Mouse (Mus musculus): ENCODE measurements around the gene Prr5l.

Gene Prr5l

GRCm38 (mm10) chr2:101825226-101826120, 57.4 kb downstream of the Prr5l start:
- in situ Hi-C loops (cut with MboI; ENCODE audit: low sequenced_read_pairs), result no loop called here

DNA sequence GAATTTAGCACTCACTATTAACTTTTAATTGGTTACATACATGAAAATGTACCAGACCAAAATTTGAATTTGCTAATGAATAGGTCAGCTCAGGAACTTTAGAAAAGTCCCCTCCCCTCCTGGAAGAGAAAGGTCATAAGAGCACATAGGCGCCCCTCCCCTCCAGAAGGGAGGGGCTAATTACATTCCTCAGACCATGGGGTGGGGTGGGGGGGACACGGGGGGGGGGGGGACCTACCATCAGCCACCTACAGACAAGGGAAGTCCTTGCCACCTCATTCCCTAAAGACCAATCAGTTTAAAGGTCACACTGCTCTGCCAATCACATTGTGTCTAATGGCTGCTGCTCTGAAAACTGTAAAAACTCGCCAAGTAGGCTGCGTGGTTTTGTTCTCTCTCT, 59.0 kb downstream of the Prr5l start:
- in situ Hi-C loops (cut with MboI; ENCODE audit: low sequenced_read_pairs), result no loop called here

GRCm38 (mm10) chr2:101822785-101823184, 60.0 kb downstream of the Prr5l start:
- in situ Hi-C loops (cut with MboI; ENCODE audit: low sequenced_read_pairs), result no loop called here

GRCm38 (mm10) chr2:101820816-101821215, 62.0 kb downstream of the Prr5l start:
- in situ Hi-C loops (cut with MboI; ENCODE audit: low sequenced_read_pairs), result no loop called here

GRCm38 (mm10) chr2:101818986-101819764, 63.7 kb downstream of the Prr5l start:
- in situ Hi-C loops (cut with MboI; ENCODE audit: low sequenced_read_pairs), result no loop called here

- in situ Hi-C loops (cut with MboI; ENCODE audit: low sequenced_read_pairs), result no loop called here
Observed at GRCm38 (mm10) chr2:101816646-101817308, 66.0 kb downstream of the Prr5l start.

DNA sequence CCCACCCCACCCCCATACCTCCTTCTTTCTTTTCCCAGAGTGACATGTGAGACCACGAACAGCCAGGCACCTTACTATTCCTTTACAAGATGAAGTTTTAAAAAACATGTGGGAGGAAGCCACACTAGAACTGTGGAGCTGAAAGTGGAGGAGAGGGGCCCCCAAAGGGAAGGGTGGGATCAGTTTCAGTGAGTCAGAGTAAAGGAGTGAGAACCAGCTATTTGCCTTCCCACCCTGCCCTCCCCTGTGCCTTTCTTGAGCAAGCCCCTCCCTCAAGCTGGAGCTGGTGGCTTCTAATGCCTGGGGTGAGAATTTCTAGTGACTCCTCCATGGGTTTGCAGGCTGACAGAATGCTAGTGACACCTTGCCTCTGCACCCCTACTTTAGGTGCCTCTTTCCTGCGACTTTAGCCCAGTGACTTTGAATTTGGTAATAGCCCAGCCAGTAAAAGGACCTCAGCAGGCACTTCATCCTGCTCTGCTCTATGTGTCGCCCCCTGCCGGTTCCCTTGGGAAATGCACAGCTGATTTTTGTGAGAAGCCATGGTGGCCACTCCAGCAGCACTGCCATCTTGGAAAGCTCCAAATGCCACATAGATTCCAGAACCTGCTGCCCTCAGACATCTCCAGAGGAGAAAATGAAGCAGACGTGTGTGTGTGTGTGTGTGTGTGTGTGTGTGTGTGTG, 67.4 kb downstream of the Prr5l start:
- in situ Hi-C loops (cut with MboI; ENCODE audit: low sequenced_read_pairs), result no loop called here

- in situ Hi-C loops (cut with MboI; ENCODE audit: low sequenced_read_pairs), result no loop called here
Observed at GRCm38 (mm10) chr2:101814272-101814625, 68.6 kb downstream of the Prr5l start.

GRCm38 (mm10) chr2:101813581-101814271, 69.1 kb downstream of the Prr5l start:
- in situ Hi-C loops (cut with MboI; ENCODE audit: low sequenced_read_pairs), result no loop called here

- in situ Hi-C loops (cut with MboI; ENCODE audit: low sequenced_read_pairs), result no loop called here
Observed at GRCm38 (mm10) chr2:101811925-101812324, 70.9 kb downstream of the Prr5l start.

- in situ Hi-C loops (cut with MboI; ENCODE audit: low sequenced_read_pairs), result no loop called here
Observed at GRCm38 (mm10) chr2:101810774-101811173, 72.1 kb downstream of the Prr5l start.

GRCm38 (mm10) chr2:101809640-101810305, 73.1 kb downstream of the Prr5l start:
- in situ Hi-C loops (cut with MboI; ENCODE audit: low sequenced_read_pairs), result no loop called here

- in situ Hi-C loops (cut with MboI; ENCODE audit: low sequenced_read_pairs), result no loop called here
Observed at GRCm38 (mm10) chr2:101807756-101808155, 75.1 kb downstream of the Prr5l start.

DNA sequence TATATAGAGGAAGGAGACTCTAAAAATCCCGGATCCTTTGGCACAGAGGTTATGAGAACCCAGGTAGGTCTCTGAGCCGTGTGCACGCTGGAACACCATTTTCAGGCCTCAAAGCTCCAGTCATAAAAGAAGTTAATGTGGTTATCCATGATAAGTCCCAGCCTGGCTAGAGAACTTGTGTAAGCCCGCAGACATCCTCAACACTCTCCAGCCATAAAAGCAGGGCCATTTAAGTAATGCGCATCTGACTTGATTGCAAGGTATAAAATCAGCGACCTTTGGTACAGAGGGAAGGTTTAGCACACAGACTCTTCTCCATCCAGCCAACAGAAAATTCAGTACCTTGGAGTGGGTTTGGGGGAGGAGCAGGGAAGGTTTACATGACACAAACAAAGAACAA, 80.6 kb downstream of the Prr5l start:
- in situ Hi-C loops (cut with MboI; ENCODE audit: low sequenced_read_pairs), result no loop called here

- in situ Hi-C loops (cut with MboI; ENCODE audit: low sequenced_read_pairs), result no loop called here
Observed at GRCm38 (mm10) chr2:101797901-101798250, 85.0 kb downstream of the Prr5l start.

- in situ Hi-C loops (cut with MboI; ENCODE audit: low sequenced_read_pairs), result no loop called here
Observed at GRCm38 (mm10) chr2:101797166-101797900, 85.5 kb downstream of the Prr5l start.

- in situ Hi-C loops (cut with MboI; ENCODE audit: low sequenced_read_pairs), result no loop called here
Observed at GRCm38 (mm10) chr2:101796287-101797115, 86.3 kb downstream of the Prr5l start.

- in situ Hi-C loops (cut with MboI; ENCODE audit: low sequenced_read_pairs), result no loop called here
Observed at GRCm38 (mm10) chr2:101792130-101792529, 90.7 kb downstream of the Prr5l start.

Measured in CH12F3 (cell line).